Mouse (Mus musculus) hindbrain, embryonic 16.5 days (tissue): ENCODE results near the gene Atoh7. TPM values are rescaled to one million over a fixed set of nuclear protein-coding genes. Genes with fewer than 3 reads are reported as not detected.

Experiments
- ATAC-seq: fragments of 200-750 bp; cut with Nextera tagmentation; 2 replicates; pipeline ENCODE4 v1.8.0; 2017; ENCODE audit warnings: moderate TSS enrichment, moderate library complexity
- H3K27ac ChIP-seq: fragments of 300-500 bp; sonication (generic); 2 replicates; pipeline ENCODE4 v1.5.1; 2014; ENCODE audit warnings: low read depth, mild to moderate bottlenecking, control low read depth, low read length, moderate library complexity
- H3K27me3 ChIP-seq: fragments of 300-500 bp; sonication (generic); replicated peaks from 2 replicates; pipeline ENCODE4 v1.6.1; 2014; ENCODE audit warnings: low read length; ENCODE audit not compliant: control insufficient read depth, insufficient read depth
- H3K36me3 ChIP-seq: fragments of 300-500 bp; sonication (generic); 2 replicates; pipeline ENCODE4 v1.6.1; 2014; ENCODE audit warnings: mild to moderate bottlenecking, low read length, moderate library complexity, mixed read lengths; ENCODE audit not compliant: control insufficient read depth, insufficient read depth
- H3K4me1 ChIP-seq: fragments of 300-500 bp; sonication (generic); 2 replicates; pipeline ENCODE4 v1.6.1; 2014; ENCODE audit warnings: low read depth, low read length; ENCODE audit not compliant: control insufficient read depth, insufficient read depth
- H3K4me2 ChIP-seq: fragments of 300-500 bp; sonication (generic); 2 replicates; pipeline ENCODE4 v1.6.1; 2014; ENCODE audit warnings: mild to moderate bottlenecking, low read length, control low read depth, moderate library complexity
- H3K4me3 ChIP-seq: fragments of 300-500 bp; sonication (generic); 2 replicates; pipeline ENCODE4 v1.5.1; 2014; ENCODE audit warnings: mild to moderate bottlenecking, low read length, control low read depth, moderate library complexity
- H3K9ac ChIP-seq: fragments of 300-500 bp; sonication (generic); 2 replicates; pipeline ENCODE4 v1.6.1; 2014; ENCODE audit warnings: low read depth, mild to moderate bottlenecking, control low read depth, low read length, moderate library complexity
- H3K9me3 ChIP-seq: fragments of 300-500 bp; sonication (generic); 2 replicates; pipeline ENCODE4 v1.6.1; 2014; ENCODE audit warnings: mild to moderate bottlenecking, low read length, moderate library complexity; ENCODE audit not compliant: control insufficient read depth
- WGBS: fragments of 180-500 bp; shearing (Covaris S2); extraction: QIAGEN DNeasy Blood & Tissue Kit; methylation state at CpG from one replicate; pipeline ENCODE4 v1.1.7; 2014; 5-methylcytosine and 5-hydroxymethylcytosine counted together
- polyA plus RNA-seq: library from polyadenylated mRNA; unstranded; fragments of >200 nt; fragmentation: Nextera tagmentation; extraction: Ambion mirVana; gene quantifications from 2 replicates; pipeline ENCODE4 v1.2.1, GENCODE M21; 2015

Atoh7 gene
- polyA plus RNA-seq, 1 experiment from 2014 or later = 3.0 TPM

GRCm38 (mm10) chr10:63091915-63092314 lies 7.5 kb upstream of the Atoh7 start:
- no peaks in the 10 kb centered on the region for H3K9me3 ChIP-seq
- no peaks in the 10 kb centered on the region for H3K36me3 ChIP-seq
- no peak for ATAC-seq
- H3K27ac ChIP-seq = no peak overlapping the region
- WGBS = 84% methylated on average over 7 of the region's 7 CpGs
- no peak overlapping the region for H3K9ac ChIP-seq
- H3K4me2 ChIP-seq = no peak overlapping the region
- H3K27me3 ChIP-seq = no peaks in the 10 kb centered on the region
- H3K4me1 ChIP-seq = peaks cover 13% of the 10 kb centered on the region; the same call in 1 of the 2 replicates
- H3K4me3 ChIP-seq = no peak overlapping the region

- ATAC-seq = no peak
- H3K27ac ChIP-seq = no peak overlapping the region
- H3K36me3 ChIP-seq = no peaks in the 10 kb centered on the region
- H3K4me1 ChIP-seq = peaks cover 13% of the 10 kb centered on the region; the same call in 1 of the 2 replicates
- H3K4me3 ChIP-seq = no peak overlapping the region
- no peak overlapping the region for H3K4me2 ChIP-seq
- H3K27me3 ChIP-seq = no peaks in the 10 kb centered on the region
- WGBS = 60% methylated on average over 10 of the region's 10 CpGs
- H3K9ac ChIP-seq = no peak overlapping the region
- H3K9me3 ChIP-seq = no peaks in the 10 kb centered on the region
These were observed 6.6 kb upstream of the Atoh7 start for GRCm38 (mm10) chr10:63092616-63093550.

GRCm38 (mm10) chr10:63096757-63097156 lies 2.7 kb upstream of the Atoh7 start:
- no peak overlapping the region for H3K4me2 ChIP-seq
- no peak for ATAC-seq
- H3K4me1 ChIP-seq = peaks cover 7% of the 10 kb centered on the region
- no peaks in the 10 kb centered on the region for H3K36me3 ChIP-seq
- peaks cover 4% of the 10 kb centered on the region; the same call in 1 of the 2 replicates for H3K27me3 ChIP-seq
- 75% methylated on average over 2 of the region's 2 CpGs for WGBS
- no peak overlapping the region for H3K27ac ChIP-seq
- no peak overlapping the region for H3K9ac ChIP-seq
- H3K9me3 ChIP-seq = no peaks in the 10 kb centered on the region
- H3K4me3 ChIP-seq = no peak overlapping the region

- no peak for ATAC-seq
- H3K36me3 ChIP-seq = no peaks in the 10 kb centered on the region
- peaks cover 4% of the 10 kb centered on the region; the same call in 1 of the 2 replicates for H3K27me3 ChIP-seq
- WGBS = 45% methylated on average over 12 of the region's 12 CpGs
- no peak overlapping the region for H3K4me3 ChIP-seq
- H3K9ac ChIP-seq = no peak overlapping the region
- H3K9me3 ChIP-seq = no peaks in the 10 kb centered on the region
- no peak overlapping the region for H3K4me2 ChIP-seq
- H3K27ac ChIP-seq = no peak overlapping the region
- peaks cover 7% of the 10 kb centered on the region for H3K4me1 ChIP-seq
These were observed 1.3 kb upstream of the Atoh7 start for GRCm38 (mm10) chr10:63098191-63098590.

GRCm38 (mm10) chr10:63099941-63100562 lies 601 bp downstream of the Atoh7 start:
- WGBS = under 1% methylated on average over 56 of the region's 62 CpGs
- no peaks in the 10 kb centered on the region for H3K9me3 ChIP-seq
- ATAC-seq = peak; percentile 96
- peaks cover 7% of the 10 kb centered on the region for H3K4me1 ChIP-seq
- peak overlapping the region; percentile 73 for H3K4me3 ChIP-seq
- no peaks in the 10 kb centered on the region for H3K36me3 ChIP-seq
- H3K27ac ChIP-seq = peak overlapping the region; percentile 66
- H3K27me3 ChIP-seq = peaks cover 4% of the 10 kb centered on the region; the same call in 1 of the 2 replicates
- H3K9ac ChIP-seq = peak overlapping the region; percentile 83
- H3K4me2 ChIP-seq = peak overlapping the region; percentile 97

DNA sequence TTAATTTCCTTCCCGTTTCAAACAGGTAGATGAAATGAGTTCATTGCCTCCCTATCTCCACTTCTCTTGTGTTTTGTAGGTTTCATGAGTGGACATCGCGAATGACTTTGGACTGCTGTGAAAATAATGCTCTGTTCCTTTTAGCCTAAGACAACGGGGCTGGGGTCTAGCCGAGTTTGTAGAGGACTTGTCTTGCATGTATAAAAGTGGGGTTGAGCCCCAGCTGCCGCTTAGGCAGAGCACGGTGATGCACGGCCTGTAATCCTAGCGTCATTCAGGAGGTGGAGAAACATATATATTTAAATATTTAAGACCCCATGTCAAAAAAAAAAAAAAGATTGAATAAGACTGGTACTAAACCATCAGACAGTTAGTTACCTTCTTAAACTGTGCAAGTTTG lies 1.2 kb downstream of the Atoh7 start:
- Histone ChIP-seq H3K4me1 (peaks cover 7% of the 10 kb centered on the region), H3K27ac (peak overlapping the region; percentile 66; the same call in 1 of the 2 replicates), H3K9me3 (no peaks in the 10 kb centered on the region), H3K4me2 (peak overlapping the region; percentile 97), H3K4me3 (peak overlapping the region; percentile 73), H3K36me3 (no peaks in the 10 kb centered on the region), H3K27me3 (peaks cover 4% of the 10 kb centered on the region; the same call in 1 of the 2 replicates), H3K9ac (peak overlapping the region; percentile 83)
- 8% methylated on average over 9 of the region's 9 CpGs for WGBS
- 0 out of 2 replicates have a peak, but pooled peaks have one; percentile 9 for ATAC-seq

- H3K27ac ChIP-seq = no peak overlapping the region
- H3K4me2 ChIP-seq = no peak overlapping the region
- no peaks in the 10 kb centered on the region for H3K36me3 ChIP-seq
- H3K27me3 ChIP-seq = no peaks in the 10 kb centered on the region
- ATAC-seq = no peak
- H3K9me3 ChIP-seq = no peaks in the 10 kb centered on the region
- no peak overlapping the region for H3K9ac ChIP-seq
- H3K4me3 ChIP-seq = no peak overlapping the region
- H3K4me1 ChIP-seq = no peaks in the 10 kb centered on the region
- WGBS = 45% methylated on average over 5 of the region's 5 CpGs
These were observed 13.7 kb downstream of the Atoh7 start for GRCm38 (mm10) chr10:63113027-63113604.

GRCm38 (mm10) chr10:63113716-63114360 lies 14.4 kb downstream of the Atoh7 start:
- no peak overlapping the region for H3K4me2 ChIP-seq
- no peak overlapping the region for H3K27ac ChIP-seq
- WGBS = 84% methylated on average over 6 of the region's 6 CpGs
- H3K36me3 ChIP-seq = no peaks in the 10 kb centered on the region
- no peak overlapping the region for H3K9ac ChIP-seq
- H3K4me3 ChIP-seq = no peak overlapping the region
- no peaks in the 10 kb centered on the region for H3K9me3 ChIP-seq
- no peaks in the 10 kb centered on the region for H3K4me1 ChIP-seq
- H3K27me3 ChIP-seq = no peaks in the 10 kb centered on the region
- no peak for ATAC-seq
